Mouse (Mus musculus) embryonic facial prominence, embryonic 13.5 days (tissue): ENCODE measurements around the gene Syt11. TPM values are rescaled to one million over a fixed set of nuclear protein-coding genes. Genes with fewer than 3 reads are reported as not detected.
"Not testable (repeated sequence)": the region's sequence is repeated elsewhere in the genome, so short reads cannot be mapped to it uniquely, and the experiment has no call there.

ENCODE experiments used
- ATAC-seq: fragments of 200-750 bp; cut with Nextera tagmentation; 2 replicates; pipeline ENCODE4 v1.8.0; 2017; ENCODE audit warnings: low read depth; ENCODE audit not compliant: insufficient number of reproducible peaks, insufficient read depth, low FRiP score, low TSS enrichment
- H3K27ac ChIP-seq: fragments of 300-500 bp; sonication (generic); 2 replicates; pipeline ENCODE4 v1.5.1; 2015; ENCODE audit warnings: moderate library complexity, mild to moderate bottlenecking, inconsistent platforms
- H3K27me3 ChIP-seq: fragments of 300-500 bp; sonication (generic); 2 replicates; pipeline ENCODE4 v1.6.1; 2015; ENCODE audit warnings: mild to moderate bottlenecking, inconsistent platforms
- H3K36me3 ChIP-seq: fragments of 300-500 bp; sonication (generic); 2 replicates; pipeline ENCODE4 v1.6.1; 2015; ENCODE audit warnings: mild to moderate bottlenecking, inconsistent platforms
- H3K4me1 ChIP-seq: fragments of 300-500 bp; sonication (generic); 2 replicates; pipeline ENCODE4 v1.6.1; 2015; ENCODE audit warnings: inconsistent platforms
- H3K4me2 ChIP-seq: fragments of 300-500 bp; sonication (generic); 2 replicates; pipeline ENCODE4 v1.6.1; 2015; ENCODE audit warnings: moderate library complexity, mild to moderate bottlenecking, inconsistent platforms
- H3K4me3 ChIP-seq: fragments of 300-500 bp; sonication (generic); 2 replicates; pipeline ENCODE4 v1.5.1; 2015; ENCODE audit warnings: mild to moderate bottlenecking, inconsistent platforms
- H3K9ac ChIP-seq: fragments of 300-500 bp; sonication (generic); 2 replicates; pipeline ENCODE4 v1.6.1; 2015; ENCODE audit warnings: mild to moderate bottlenecking, inconsistent platforms
- H3K9me3 ChIP-seq: fragments of 300-500 bp; sonication (generic); 2 replicates; pipeline ENCODE4 v1.6.1; 2016; ENCODE audit warnings: inconsistent platforms
- WGBS: fragments of 180-500 bp; shearing (Covaris S2); methylation state at CpG from one replicate; pipeline ENCODE4 v1.1.7; 2015; ENCODE audit warnings: mixed read lengths; 5-methylcytosine and 5-hydroxymethylcytosine counted together
- polyA plus RNA-seq: library from polyadenylated mRNA; unstranded; fragments of >200 nt; fragmentation: Nextera tagmentation; extraction: Ambion mirVana; gene quantifications from 2 replicates; pipeline ENCODE4 v1.2.1, GENCODE M21; 2015

The Syt11 gene
- 16.9 and 19.7 TPM in 2 replicates for polyA plus RNA-seq

GRCm38 (mm10) chr3:88774939-88775841 lies at the start of gene Syt11:
Gene Syt11 (minus strand): TSS chr3:88775164.
- H3K27me3 ChIP-seq, H3K4me1 ChIP-seq, H3K36me3 ChIP-seq, H3K9me3 ChIP-seq: not testable (repeated sequence)
- peak within 1 kb of the TSS; percentile 71; the same call in 1 of the 2 replicates for H3K27ac ChIP-seq
- peak within 1 kb of the TSS; percentile 42 for H3K4me3 ChIP-seq
- ATAC-seq = peak; percentile 76; the same call in 1 of the 2 replicates
- 4% methylated on average over 42 of the region's 51 CpGs for WGBS
- H3K9ac ChIP-seq = peak within 1 kb of the TSS; percentile 58; the same call in 1 of the 2 replicates
- peak within 1 kb of the TSS; percentile 54 for H3K4me2 ChIP-seq

DNA sequence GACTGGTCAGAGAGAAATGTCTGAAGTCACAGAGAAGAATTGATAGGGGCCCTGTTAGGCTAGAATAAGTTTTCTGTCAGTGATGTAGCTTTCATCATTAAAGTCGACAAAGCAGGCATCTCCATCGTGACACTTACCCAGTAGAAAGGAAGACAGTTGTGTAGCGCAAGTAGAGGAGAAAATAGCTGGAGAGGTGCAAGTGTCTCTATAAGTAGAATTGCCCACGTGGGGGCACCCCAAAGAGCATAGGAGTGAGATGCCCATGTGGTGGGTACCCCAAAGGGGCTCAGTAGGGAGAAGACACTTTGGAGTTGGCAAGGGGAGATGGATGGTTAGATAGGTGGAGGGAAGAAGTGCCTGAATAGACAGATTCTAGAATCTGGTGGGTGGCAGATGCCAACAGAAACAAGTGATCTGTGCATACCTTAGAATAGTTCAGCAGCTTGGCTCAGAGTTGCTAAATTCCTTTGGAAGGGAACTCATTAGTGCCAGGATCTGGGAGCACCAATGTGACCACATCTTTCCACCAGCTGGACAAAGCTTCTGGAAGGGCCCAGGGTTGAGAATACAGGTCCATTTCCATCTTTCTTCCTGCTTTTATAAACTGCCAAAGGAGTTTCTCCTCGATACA lies 29.1 kb upstream of the Syt11 start:
- ATAC-seq = no peak

GRCm38 (mm10) chr3:88797507-88797906 lies 22.5 kb upstream of the Syt11 start:
- 91% methylated on average over 6 of the region's 6 CpGs for WGBS

More for the DNA sequence above, 29.1 kb upstream of the Syt11 start:
- WGBS = 91% methylated on average over 5 of the region's 5 CpGs
- no peak overlapping the region for H3K27ac ChIP-seq
- no peak overlapping the region for H3K4me3 ChIP-seq
- H3K4me2 ChIP-seq = no peak overlapping the region
- H3K36me3 ChIP-seq = peaks cover 23% of the 10 kb centered on the region
- no peak overlapping the region for H3K9ac ChIP-seq
- no peaks in the 10 kb centered on the region for H3K27me3 ChIP-seq
- no peaks in the 10 kb centered on the region for H3K4me1 ChIP-seq
- H3K9me3 ChIP-seq = no peaks in the 10 kb centered on the region

DNA sequence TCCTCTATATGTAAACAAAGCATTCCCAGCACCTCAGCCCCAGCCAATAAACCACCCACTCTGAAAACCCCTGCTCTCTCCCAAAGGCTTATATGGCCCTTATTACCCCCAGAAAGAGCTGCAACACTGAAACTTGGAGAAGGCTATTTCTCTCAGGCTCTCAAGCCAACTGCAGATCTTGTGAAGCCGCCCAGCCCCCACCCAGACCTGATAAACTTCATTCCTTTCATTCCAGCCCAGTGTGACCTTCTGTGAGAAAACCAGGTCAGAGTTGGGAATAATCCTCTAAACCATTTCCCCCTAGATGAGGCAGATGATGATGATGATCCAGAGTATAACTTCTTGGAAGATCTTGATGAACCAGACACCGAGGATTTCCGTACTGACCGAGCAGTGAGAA lies 13.1 kb upstream of the Syt11 start:
- WGBS = 100% methylated on average over 2 of the region's 4 CpGs
- not testable (repeated sequence) for ATAC-seq, H3K27me3 ChIP-seq

More at GRCm38 (mm10) chr3:88797507-88797906, 22.5 kb upstream of the Syt11 start:
- not testable (repeated sequence) for H3K27ac ChIP-seq, H3K9me3 ChIP-seq, H3K4me1 ChIP-seq, ATAC-seq, H3K36me3 ChIP-seq, H3K4me2 ChIP-seq, H3K4me3 ChIP-seq, H3K9ac ChIP-seq, H3K27me3 ChIP-seq

DNA sequence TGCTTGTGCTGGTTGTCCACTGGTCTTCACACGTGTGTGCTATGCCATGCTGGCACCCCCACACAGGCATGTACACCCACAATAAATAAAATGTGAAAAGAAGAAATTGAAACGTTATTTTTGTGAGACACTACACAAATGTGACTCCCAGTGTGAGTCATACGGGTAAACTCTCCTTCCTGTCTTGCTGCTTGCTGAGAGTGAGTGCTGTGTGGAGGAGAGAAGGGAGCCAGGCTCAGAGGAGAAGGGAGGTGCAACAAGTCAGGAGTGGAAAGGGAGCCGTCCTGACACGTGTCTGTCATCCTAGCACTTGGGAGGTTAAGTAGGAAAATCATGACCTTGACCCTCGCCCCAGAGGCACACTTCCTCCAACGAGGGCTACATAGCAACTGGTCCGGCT lies 11.8 kb upstream of the Syt11 start:
- H3K36me3 ChIP-seq, H3K4me3 ChIP-seq, H3K9ac ChIP-seq, H3K27me3 ChIP-seq, H3K27ac ChIP-seq, H3K4me1 ChIP-seq, H3K9me3 ChIP-seq, H3K4me2 ChIP-seq, ATAC-seq: not testable (repeated sequence)
- no CpG with 5 or more reads among the region's 8 CpGs for WGBS

More for the DNA sequence above, 13.1 kb upstream of the Syt11 start:
- not testable (repeated sequence) for H3K4me1 ChIP-seq, H3K9me3 ChIP-seq, H3K4me3 ChIP-seq, H3K27ac ChIP-seq, H3K9ac ChIP-seq, H3K4me2 ChIP-seq, H3K36me3 ChIP-seq

DNA sequence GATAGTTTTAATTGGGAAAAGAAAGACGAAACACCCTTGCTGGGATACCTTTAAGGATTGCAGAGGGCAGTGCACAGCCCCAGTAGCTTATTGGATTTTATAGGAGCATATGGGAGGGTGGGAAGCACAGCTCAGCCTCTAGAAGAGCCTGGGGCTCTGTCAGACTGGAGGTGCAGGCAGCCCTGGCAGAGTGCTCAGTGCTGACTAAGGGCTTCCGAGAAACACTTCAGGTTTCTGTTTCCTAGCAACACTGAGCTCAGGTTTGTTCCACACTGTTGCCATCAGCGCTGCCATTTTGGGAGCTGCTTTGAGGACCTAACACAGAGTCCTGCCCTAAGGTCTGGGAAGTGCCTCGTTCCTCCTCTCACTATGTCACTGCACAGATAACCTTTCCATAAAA lies 11.4 kb upstream of the Syt11 start:
- WGBS = 87% methylated on average over 1 of the region's 4 CpGs
- not testable (repeated sequence) for ATAC-seq, H3K4me3 ChIP-seq, H3K9ac ChIP-seq, H3K9me3 ChIP-seq, H3K36me3 ChIP-seq, H3K27ac ChIP-seq, H3K4me2 ChIP-seq, H3K4me1 ChIP-seq, H3K27me3 ChIP-seq

DNA sequence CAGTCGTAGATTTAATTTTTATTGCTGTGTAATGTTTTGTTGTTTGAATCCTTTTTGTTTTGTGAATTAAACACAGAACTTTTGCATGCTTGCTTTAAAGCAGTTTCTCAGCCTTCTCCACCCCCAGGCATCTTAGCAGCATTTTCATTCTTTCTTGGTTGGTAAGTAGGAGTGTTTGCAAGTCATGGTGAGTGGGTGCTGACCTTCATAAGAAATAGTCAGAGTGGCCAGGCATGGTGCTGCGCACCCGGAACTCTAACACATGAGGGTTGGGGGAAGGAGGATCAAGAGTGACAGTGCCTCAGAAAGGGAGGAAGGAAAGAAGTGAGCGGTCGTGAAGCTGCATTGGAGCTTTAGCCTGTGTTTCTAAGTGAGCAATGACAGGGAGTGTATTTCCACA lies 9.9 kb upstream of the Syt11 start:
- H3K27ac ChIP-seq = no peak overlapping the region
- 91% methylated on average over 5 of the region's 5 CpGs for WGBS
- no peak overlapping the region for H3K4me3 ChIP-seq
- H3K27me3 ChIP-seq = no peaks in the 10 kb centered on the region
- no peak for ATAC-seq
- no peaks in the 10 kb centered on the region for H3K4me1 ChIP-seq
- no peak overlapping the region for H3K4me2 ChIP-seq
- peaks cover 9% of the 10 kb centered on the region for H3K36me3 ChIP-seq
- no peak overlapping the region for H3K9ac ChIP-seq
- H3K9me3 ChIP-seq = no peaks in the 10 kb centered on the region

- not testable (repeated sequence) for H3K4me2 ChIP-seq, H3K4me3 ChIP-seq, H3K27ac ChIP-seq, H3K27me3 ChIP-seq, H3K4me1 ChIP-seq, H3K9me3 ChIP-seq, ATAC-seq, H3K9ac ChIP-seq, H3K36me3 ChIP-seq
- WGBS = 91% methylated on average over 6 of the region's 6 CpGs
Measured at GRCm38 (mm10) chr3:88773163-88773562, 1.8 kb downstream of the Syt11 start.

GRCm38 (mm10) chr3:88772399-88772798 lies 2.6 kb downstream of the Syt11 start:
- not testable (repeated sequence) for H3K4me1 ChIP-seq, H3K36me3 ChIP-seq, H3K27ac ChIP-seq, H3K27me3 ChIP-seq, H3K9me3 ChIP-seq, H3K9ac ChIP-seq
- peak; percentile 65 for ATAC-seq
- H3K4me3 ChIP-seq = 0 out of 2 replicates have a peak overlapping the region, but pooled peaks have one; percentile 11
- peak overlapping the region; percentile 47 for H3K4me2 ChIP-seq
- under 1% methylated on average over 19 of the region's 19 CpGs for WGBS

GRCm38 (mm10) chr3:88771941-88772280 lies 3.1 kb downstream of the Syt11 start:
- H3K4me1 ChIP-seq, H3K9me3 ChIP-seq, H3K36me3 ChIP-seq, H3K27me3 ChIP-seq, ATAC-seq: not testable (repeated sequence)
- H3K9ac ChIP-seq = peak overlapping the region; percentile 49; the same call in 1 of the 2 replicates
- 10% methylated on average over 3 of the region's 6 CpGs for WGBS
- peak overlapping the region; percentile 77 for H3K27ac ChIP-seq
- peak overlapping the region; percentile 39 for H3K4me3 ChIP-seq
- H3K4me2 ChIP-seq = peak overlapping the region; percentile 60

GRCm38 (mm10) chr3:88771189-88771940 lies 3.6 kb downstream of the Syt11 start:
- 1% methylated on average over 22 of the region's 28 CpGs for WGBS
- Histone ChIP-seq H3K4me3 (peak overlapping the region; percentile 39), H3K27ac (peak overlapping the region; percentile 77), H3K9ac (peak overlapping the region; percentile 49; the same call in 1 of the 2 replicates), H3K4me2 (peak overlapping the region; percentile 60)
- peak; percentile 65 for ATAC-seq
- not testable (repeated sequence) for H3K36me3 ChIP-seq, H3K9me3 ChIP-seq, H3K4me1 ChIP-seq, H3K27me3 ChIP-seq
